Mouse (Mus musculus) intestine, embryonic 14.5 days (tissue): ENCODE results near the gene Nxpe4. TPM values are rescaled to one million over a fixed set of nuclear protein-coding genes. Genes with fewer than 3 reads are reported as not detected.
"Not testable (repeated sequence)": the region's sequence is repeated elsewhere in the genome, so short reads cannot be mapped to it uniquely, and the experiment has no call there.

ENCODE experiments used
- ATAC-seq: fragments of 200-750 bp; cut with Nextera tagmentation; replicated peaks from 2 replicates; pipeline ENCODE4 v1.8.0; 2017; ENCODE audit warnings: low read depth, moderate number of reproducible peaks, moderate TSS enrichment, moderate library complexity; ENCODE audit not compliant: low FRiP score, low TSS enrichment
- DNase-seq: peaks from one replicate; pipeline ENCODE4 v3.0.0-alpha.2; 2018; ENCODE audit warnings: low spot score
- H3K27ac ChIP-seq: fragments of 300-500 bp; sonication (generic); 2 replicates; pipeline ENCODE4 v1.5.1; 2014; ENCODE audit warnings: low read depth, mild to moderate bottlenecking, control low read depth
- H3K27me3 ChIP-seq: fragments of 300-500 bp; sonication (generic); replicated peaks from 2 replicates; pipeline ENCODE4 v1.6.1; 2014; ENCODE audit warnings: low read length, control low read depth; ENCODE audit not compliant: control insufficient read depth, insufficient read depth
- H3K36me3 ChIP-seq: fragments of 300-500 bp; sonication (generic); 2 replicates; pipeline ENCODE4 v1.6.1; 2014; ENCODE audit warnings: low read length, control low read depth; ENCODE audit not compliant: control insufficient read depth, insufficient read depth
- H3K4me1 ChIP-seq: fragments of 300-500 bp; sonication (generic); replicated peaks from 2 replicates; pipeline ENCODE4 v1.6.1; 2014; ENCODE audit warnings: low read length, control low read depth, mixed read lengths; ENCODE audit not compliant: control insufficient read depth, insufficient read depth
- H3K4me2 ChIP-seq: fragments of 300-500 bp; sonication (generic); 2 replicates; pipeline ENCODE4 v1.6.1; 2014; ENCODE audit warnings: low read length
- H3K4me3 ChIP-seq: fragments of 300-500 bp; sonication (generic); 2 replicates; pipeline ENCODE4 v1.5.1; 2014; ENCODE audit warnings: low read depth, low read length, control low read depth, mixed read lengths
- H3K9ac ChIP-seq: fragments of 300-500 bp; sonication (generic); 2 replicates; pipeline ENCODE4 v1.6.1; 2014; ENCODE audit warnings: mild to moderate bottlenecking, low read length
- H3K9me3 ChIP-seq: fragments of 300-500 bp; sonication (generic); 2 replicates; pipeline ENCODE4 v1.6.1; 2016; ENCODE audit warnings: low read length, control low read depth; ENCODE audit not compliant: control insufficient read depth
- WGBS: fragments of 180-500 bp; shearing (Covaris S2); extraction: QIAGEN DNeasy Blood & Tissue Kit; methylation state at CpG from one replicate; pipeline ENCODE4 v1.1.7; 2014; 5-methylcytosine and 5-hydroxymethylcytosine counted together
- polyA plus RNA-seq: library from polyadenylated mRNA; unstranded; fragments of >200 nt; fragmentation: Nextera tagmentation; extraction: Ambion mirVana; gene quantifications from 2 replicates; pipeline ENCODE4 v1.2.1, GENCODE M21; 2014

The Nxpe4 gene
- polyA plus RNA-seq, 1 experiment from 2014 or later = 5.8 TPM

DNA sequence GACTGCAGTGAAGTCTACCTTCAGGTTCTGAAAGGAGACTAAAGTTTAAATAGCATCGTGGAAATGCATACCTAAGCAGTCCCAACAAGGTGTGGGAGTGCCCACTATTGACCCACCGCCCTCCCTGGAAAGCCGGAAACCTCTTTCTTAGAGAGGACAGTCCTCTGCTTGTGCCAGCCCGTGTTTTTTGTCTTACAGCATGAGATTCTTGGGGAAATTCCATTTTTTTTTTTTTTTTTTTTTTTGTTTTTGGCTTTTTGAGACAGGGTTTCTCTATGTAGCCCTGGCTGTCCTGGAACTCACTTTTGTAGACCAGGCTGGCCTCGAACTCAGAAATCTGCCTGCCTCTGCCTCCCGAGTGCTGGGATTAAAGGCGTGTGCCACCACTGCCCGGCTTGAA, 255.5 kb downstream of the Nxpe4 start:
- DNase-seq, H3K27ac ChIP-seq, H3K27me3 ChIP-seq, H3K36me3 ChIP-seq, H3K9me3 ChIP-seq, H3K9ac ChIP-seq, H3K4me2 ChIP-seq, H3K4me3 ChIP-seq, H3K4me1 ChIP-seq, ATAC-seq: not testable (repeated sequence)
- 93% methylated on average over 8 of the region's 8 CpGs for WGBS

DNA sequence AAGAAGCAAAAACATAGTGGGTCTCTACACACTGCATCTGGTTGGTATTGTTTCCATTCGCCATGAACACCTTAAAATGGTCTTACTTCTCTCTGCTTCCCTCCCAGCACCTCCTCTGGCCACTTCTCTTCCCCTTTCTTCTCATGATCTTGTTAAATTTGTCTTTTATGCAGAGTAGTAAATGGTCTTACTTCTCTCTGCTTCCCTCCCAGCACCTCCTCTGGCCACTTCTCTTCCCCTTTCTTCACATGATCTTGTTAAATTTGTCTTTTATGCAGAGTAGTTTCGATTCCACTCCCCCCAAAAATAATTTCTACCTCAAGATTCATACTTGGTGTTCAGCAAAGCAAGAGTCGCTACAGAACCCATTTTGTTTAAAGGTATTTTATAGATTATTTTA, 256.2 kb downstream of the Nxpe4 start:
- no peak overlapping the region for H3K27ac ChIP-seq
- DNase-seq (no peak), ATAC-seq (no peak)
- H3K4me2 ChIP-seq = no peak overlapping the region
- H3K9ac ChIP-seq = no peak overlapping the region
- H3K9me3 ChIP-seq = no peaks in the 10 kb centered on the region
- no peaks in the 10 kb centered on the region for H3K27me3 ChIP-seq
- H3K4me1 ChIP-seq = no peaks in the 10 kb centered on the region
- no peaks in the 10 kb centered on the region for H3K36me3 ChIP-seq
- WGBS = 77% methylated on average over 3 of the region's 3 CpGs
- no peak overlapping the region for H3K4me3 ChIP-seq

DNA sequence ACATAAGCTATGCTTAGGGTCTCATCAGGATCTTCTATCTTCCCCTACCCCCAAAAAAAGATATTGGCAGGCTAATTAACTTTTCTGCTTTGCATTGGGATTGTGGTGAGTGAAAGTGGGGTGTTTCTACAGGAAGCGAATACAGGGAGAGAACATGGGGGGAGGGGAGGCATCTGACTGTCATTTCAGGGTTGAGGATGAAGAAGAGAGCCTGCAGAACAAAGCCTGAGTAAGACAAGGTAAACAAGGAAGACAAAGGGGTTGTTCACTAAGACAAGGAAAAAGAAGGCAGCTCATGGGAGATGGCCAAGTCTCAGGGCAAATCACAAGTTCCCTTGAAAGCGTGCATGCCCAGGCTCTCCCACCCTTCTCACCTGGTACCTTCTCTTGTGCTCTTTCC, 256.6 kb downstream of the Nxpe4 start:
- H3K9me3 ChIP-seq = no peaks in the 10 kb centered on the region
- H3K4me1 ChIP-seq = no peaks in the 10 kb centered on the region
- WGBS = 78% methylated on average over 2 of the region's 2 CpGs
- no peaks in the 10 kb centered on the region for H3K27me3 ChIP-seq
- no peaks in the 10 kb centered on the region for H3K36me3 ChIP-seq
- no peak overlapping the region for H3K9ac ChIP-seq
- H3K27ac ChIP-seq = no peak overlapping the region
- no peak for DNase-seq
- H3K4me2 ChIP-seq = no peak overlapping the region
- ATAC-seq = no peak
- no peak overlapping the region for H3K4me3 ChIP-seq

DNA sequence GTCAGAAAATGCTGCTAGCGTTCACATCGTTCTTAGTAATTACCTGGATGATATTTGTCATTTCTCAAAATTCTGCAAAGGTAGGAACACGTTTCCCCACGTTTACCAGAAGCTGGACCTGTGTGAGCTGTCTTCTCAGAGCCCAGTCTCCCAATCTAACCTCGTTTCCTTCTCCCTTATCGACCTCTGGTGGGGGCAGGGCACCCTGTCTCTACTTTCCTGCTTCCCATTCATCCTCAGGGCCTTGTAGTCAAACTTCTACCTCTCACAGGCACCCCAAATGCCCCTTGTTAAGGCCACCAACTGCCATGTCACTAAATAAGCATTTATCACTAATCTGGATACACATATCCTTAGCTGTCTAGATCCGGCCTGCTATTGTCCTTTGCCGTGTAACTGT, 257.0 kb downstream of the Nxpe4 start:
- Histone ChIP-seq H3K4me2 (no peak overlapping the region), H3K9me3 (no peaks in the 10 kb centered on the region), H3K36me3 (no peaks in the 10 kb centered on the region), H3K27me3 (no peaks in the 10 kb centered on the region), H3K4me1 (no peaks in the 10 kb centered on the region), H3K9ac (no peak overlapping the region), H3K27ac (no peak overlapping the region), H3K4me3 (no peak overlapping the region)
- DNase-seq (no peak), ATAC-seq (no peak)
- 69% methylated on average over 8 of the region's 8 CpGs for WGBS

DNA sequence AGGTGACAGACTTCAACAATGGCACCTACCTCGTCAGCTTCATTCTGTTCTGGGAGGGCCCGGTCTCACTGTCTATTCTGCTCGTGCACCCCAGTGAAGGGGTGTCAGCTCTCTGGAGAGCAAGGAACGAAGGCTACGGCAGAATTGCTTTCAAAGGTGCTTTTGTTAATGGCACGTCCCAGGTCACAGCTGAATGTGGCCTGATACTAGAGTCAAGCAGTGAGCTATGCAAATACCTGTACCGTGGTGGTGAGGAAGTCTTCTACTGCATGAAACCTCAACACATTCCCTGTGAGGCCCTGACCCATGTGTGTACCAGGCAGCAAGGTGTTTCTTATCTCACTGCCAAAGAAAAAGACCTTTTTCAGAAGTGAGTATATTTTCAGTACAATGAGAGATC, 258.6 kb downstream of the Nxpe4 start:
- Histone ChIP-seq H3K27ac (no peak overlapping the region), H3K9me3 (no peaks in the 10 kb centered on the region), H3K4me2 (no peak overlapping the region), H3K27me3 (no peaks in the 10 kb centered on the region), H3K9ac (no peak overlapping the region), H3K4me1 (no peaks in the 10 kb centered on the region), H3K36me3 (no peaks in the 10 kb centered on the region), H3K4me3 (no peak overlapping the region)
- WGBS = 86% methylated on average over 7 of the region's 7 CpGs
- DNase-seq (no peak), ATAC-seq (no peak)

DNA sequence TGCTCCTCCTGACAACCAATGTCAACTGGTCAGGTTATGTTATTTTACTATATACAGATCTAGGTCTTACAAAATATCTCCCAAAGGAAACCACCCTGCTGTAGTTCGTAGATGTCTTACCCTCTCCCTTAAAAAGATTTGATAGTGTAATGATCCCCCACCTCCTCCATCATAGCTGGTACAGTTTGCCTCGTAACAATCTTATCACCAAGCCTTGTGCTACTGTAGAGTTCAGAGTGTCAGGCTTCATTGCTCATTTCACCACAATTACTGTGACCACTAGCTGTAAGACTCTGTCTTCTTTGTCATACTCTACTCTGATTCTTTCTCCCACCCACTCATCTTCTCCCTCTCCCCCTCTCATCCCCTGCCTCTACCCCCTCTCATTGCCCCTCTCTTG, 259.2 kb downstream of the Nxpe4 start:
- ATAC-seq = no peak
- Histone ChIP-seq H3K27ac (no peak overlapping the region), H3K4me3 (no peak overlapping the region), H3K9me3 (no peaks in the 10 kb centered on the region), H3K36me3 (no peaks in the 10 kb centered on the region), H3K9ac (no peak overlapping the region), H3K27me3 (no peaks in the 10 kb centered on the region), H3K4me1 (no peaks in the 10 kb centered on the region), H3K4me2 (no peak overlapping the region)
- WGBS = 75% methylated on average over 2 of the region's 2 CpGs
- no peak for DNase-seq

DNA sequence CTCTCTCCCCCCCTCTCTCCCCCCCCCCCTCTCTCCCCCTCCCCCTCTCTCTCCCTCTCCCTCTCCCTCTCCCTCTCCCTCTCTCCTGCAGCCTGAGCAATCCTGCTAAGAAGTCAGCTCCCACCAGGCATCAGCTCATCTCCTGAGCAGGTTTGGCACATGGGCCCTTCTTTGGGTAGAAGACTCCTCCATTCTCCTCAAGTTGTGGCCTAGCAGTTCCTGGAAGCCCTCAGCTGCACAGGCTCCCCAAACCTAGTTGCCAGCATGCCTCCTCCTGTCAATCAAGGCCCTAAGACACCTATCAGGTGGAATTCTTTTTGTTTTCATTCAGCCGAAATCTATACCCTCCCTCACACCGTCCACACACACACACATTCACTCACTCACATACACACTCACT, 259.7 kb downstream of the Nxpe4 start:
- H3K27me3 ChIP-seq = no peaks in the 10 kb centered on the region
- H3K27ac ChIP-seq = no peak overlapping the region
- WGBS = 83% methylated on average over 2 of the region's 2 CpGs
- ATAC-seq (no peak), DNase-seq (no peak)
- H3K4me2 ChIP-seq = no peak overlapping the region
- no peak overlapping the region for H3K4me3 ChIP-seq
- no peaks in the 10 kb centered on the region for H3K9me3 ChIP-seq
- no peaks in the 10 kb centered on the region for H3K36me3 ChIP-seq
- H3K9ac ChIP-seq = no peak overlapping the region
- H3K4me1 ChIP-seq = no peaks in the 10 kb centered on the region

DNA sequence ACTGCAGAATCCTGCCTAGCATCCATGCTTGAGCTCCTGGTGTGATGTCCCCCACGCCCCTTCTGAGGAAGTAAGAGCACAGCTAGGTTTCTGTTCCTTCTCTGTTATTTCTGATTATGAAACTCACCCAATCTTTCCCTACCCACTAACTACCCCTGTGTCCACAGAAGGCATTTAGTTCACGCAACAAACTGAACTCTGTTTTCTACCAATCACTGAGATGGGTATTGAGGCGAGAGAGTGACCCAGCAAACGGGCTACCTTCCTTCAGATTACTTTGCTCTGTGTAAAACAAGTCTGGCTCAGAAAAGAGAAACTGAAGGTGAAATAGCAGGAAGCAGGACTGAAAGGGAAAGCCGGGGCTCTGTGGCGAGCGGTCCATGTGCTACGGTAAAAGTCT, 260.6 kb downstream of the Nxpe4 start:
- no peaks in the 10 kb centered on the region for H3K36me3 ChIP-seq
- H3K4me3 ChIP-seq = no peak overlapping the region
- no peaks in the 10 kb centered on the region for H3K9me3 ChIP-seq
- H3K9ac ChIP-seq = no peak overlapping the region
- DNase-seq = no peak
- 80% methylated on average over 8 of the region's 8 CpGs for WGBS
- ATAC-seq = no peak
- no peak overlapping the region for H3K27ac ChIP-seq
- no peak overlapping the region for H3K4me2 ChIP-seq
- no peaks in the 10 kb centered on the region for H3K4me1 ChIP-seq
- H3K27me3 ChIP-seq = no peaks in the 10 kb centered on the region

DNA sequence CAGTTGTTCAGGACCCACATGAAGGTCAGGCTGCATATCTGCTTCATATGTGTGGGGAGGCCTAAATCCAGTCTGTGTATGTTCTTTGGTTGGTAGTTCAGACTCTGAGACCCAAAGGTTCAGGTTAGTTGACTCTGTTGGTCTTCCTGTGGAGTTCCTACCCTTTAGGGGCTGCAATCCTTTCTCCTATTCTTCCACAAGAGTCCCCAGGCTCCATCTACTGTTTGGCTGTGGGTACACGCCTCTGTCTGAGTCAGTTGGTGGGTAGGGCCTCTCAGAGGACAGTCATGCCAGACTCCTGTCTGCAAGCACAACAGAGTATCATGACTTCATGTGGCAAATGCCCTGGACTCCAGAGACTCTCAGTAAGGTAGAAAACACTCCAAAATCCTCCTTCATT, 261.4 kb downstream of the Nxpe4 start:
- no peak overlapping the region for H3K27ac ChIP-seq
- ATAC-seq (no peak), DNase-seq (no peak)
- H3K9me3 ChIP-seq = no peaks in the 10 kb centered on the region
- no peak overlapping the region for H3K4me3 ChIP-seq
- H3K27me3 ChIP-seq = no peaks in the 10 kb centered on the region
- no peak overlapping the region for H3K4me2 ChIP-seq
- H3K9ac ChIP-seq = no peak overlapping the region
- no peaks in the 10 kb centered on the region for H3K36me3 ChIP-seq
- WGBS = 48% methylated on average over 1 of the region's 1 CpGs
- no peaks in the 10 kb centered on the region for H3K4me1 ChIP-seq
